Mouse (Mus musculus): ENCODE results near the gene Slc2a2.

DNA sequence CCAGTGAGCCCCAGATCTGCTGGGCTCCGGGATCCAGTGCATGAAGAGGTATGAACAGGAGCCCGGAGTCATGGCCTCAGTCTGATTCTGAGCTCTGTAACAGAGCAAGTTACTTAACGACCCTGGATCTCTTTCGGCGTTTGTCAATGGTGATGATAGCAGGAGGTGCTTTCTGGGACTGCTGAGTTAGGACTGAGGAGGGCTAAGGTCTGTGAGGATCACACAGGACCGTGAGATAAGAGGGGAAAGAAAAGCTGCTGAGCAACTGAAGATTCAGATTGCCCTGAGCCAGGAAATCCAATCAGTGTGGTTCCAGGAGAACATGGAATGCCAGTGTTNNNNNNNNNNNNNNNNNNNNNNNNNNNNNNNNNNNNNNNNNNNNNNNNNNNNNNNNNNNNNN, 42.6 kb downstream of the Slc2a2 start:
- no peak for TF ChIP-seq CTCF (IDR thresholded peaks at IDR 0.05; ENCODE audit: insufficient read depth, low read length)
- no peak for TF ChIP-seq POLR2A (IDR thresholded peaks at IDR 0.05; ENCODE audit: borderline replicate concordance, extremely low read depth, low read depth, low read length)
